Mouse (Mus musculus) liver, embryonic 13.5 days (tissue): ENCODE measurements around the gene Kmt2e. TPM values are rescaled to one million over a fixed set of nuclear protein-coding genes. Genes with fewer than 3 reads are reported as not detected.

ENCODE experiments used
- ATAC-seq: fragments of 200-750 bp; cut with Nextera tagmentation; 2 replicates; pipeline ENCODE4 v1.8.0; 2017; ENCODE audit warnings: low read depth, mild to moderate bottlenecking, moderate number of reproducible peaks, moderate library complexity
- DNase-seq: peaks from one replicate; pipeline ENCODE4 v3.0.0; 2022
- H3K27ac ChIP-seq: fragments of 300-500 bp; sonication (generic); 2 replicates; pipeline ENCODE4 v1.5.1; 2015; ENCODE audit warnings: moderate library complexity, mild to moderate bottlenecking, inconsistent platforms
- H3K27me3 ChIP-seq: fragments of 300-500 bp; sonication (generic); 2 replicates; pipeline ENCODE4 v1.6.1; 2015; ENCODE audit warnings: mild to moderate bottlenecking, inconsistent platforms
- H3K36me3 ChIP-seq: fragments of 300-500 bp; sonication (generic); 2 replicates; pipeline ENCODE4 v1.6.1; 2015; ENCODE audit warnings: mild to moderate bottlenecking, inconsistent platforms
- H3K4me1 ChIP-seq: fragments of 300-500 bp; sonication (generic); replicated peaks from 2 replicates; pipeline ENCODE4 v1.6.1; 2015; ENCODE audit warnings: inconsistent platforms
- H3K4me2 ChIP-seq: fragments of 300-500 bp; sonication (generic); 2 replicates; pipeline ENCODE4 v1.6.1; 2015; ENCODE audit warnings: inconsistent platforms, mild to moderate bottlenecking, moderate library complexity
- H3K4me3 ChIP-seq: fragments of 300-500 bp; sonication (generic); replicated peaks from 2 replicates; pipeline ENCODE4 v1.5.1; 2015; ENCODE audit warnings: mild to moderate bottlenecking, inconsistent platforms
- H3K9ac ChIP-seq: fragments of 300-500 bp; sonication (generic); 2 replicates; pipeline ENCODE4 v1.6.1; 2015; ENCODE audit warnings: mild to moderate bottlenecking, inconsistent platforms
- H3K9me3 ChIP-seq: fragments of 300-500 bp; sonication (generic); replicated peaks from 2 replicates; pipeline ENCODE4 v1.6.1; 2016; ENCODE audit warnings: inconsistent platforms
- WGBS: fragments of 180-500 bp; shearing (Covaris S2); methylation state at CpG from one replicate; pipeline ENCODE4 v1.1.7; 2015; ENCODE audit not compliant: insufficient replicate concordance; 5-methylcytosine and 5-hydroxymethylcytosine counted together
- polyA plus RNA-seq: library from polyadenylated mRNA; unstranded; fragments of >200 nt; fragmentation: Nextera tagmentation; extraction: Ambion mirVana; gene quantifications from 2 replicates; pipeline ENCODE4 v1.2.1, GENCODE M21; 2015

The Kmt2e gene
- polyA plus RNA-seq, 1 experiment from 2014 or later, result 37.1 TPM

- ATAC-seq (no peak), DNase-seq (no peak)
- H3K4me2 ChIP-seq, result no peak overlapping the region
- no peak overlapping the region for H3K4me3 ChIP-seq
- H3K9ac ChIP-seq, result no peak overlapping the region
- no peaks in the 10 kb centered on the region for H3K4me1 ChIP-seq
- no peak overlapping the region for H3K27ac ChIP-seq
- no peaks in the 10 kb centered on the region for H3K27me3 ChIP-seq
- WGBS, result 78% methylated on average over 3 of the region's 3 CpGs
- no peaks in the 10 kb centered on the region for H3K9me3 ChIP-seq
- H3K36me3 ChIP-seq, result peaks cover 38% of the 10 kb centered on the region
These were observed 71.3 kb downstream of the Kmt2e start for GRCm38 (mm10) chr5:23505578-23505977.

DNA sequence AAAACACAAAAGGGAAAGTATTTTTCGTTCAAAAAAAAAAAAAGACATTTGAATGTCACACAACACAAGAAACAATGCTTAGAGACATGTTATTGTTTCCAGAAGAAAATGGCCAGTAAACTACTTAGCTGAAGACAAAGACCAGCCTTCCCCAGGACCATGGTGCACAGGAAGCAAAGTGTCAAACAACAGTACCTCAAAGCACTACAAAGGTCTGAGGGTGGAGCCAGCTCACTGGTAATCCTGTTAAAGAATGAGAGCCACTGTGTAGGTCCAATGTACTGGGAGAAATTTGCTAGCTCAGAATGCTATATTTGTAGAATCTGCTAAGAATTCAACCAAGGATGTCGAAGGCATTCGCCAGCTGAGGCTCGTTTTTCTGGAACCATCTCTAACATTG, 73.0 kb downstream of the Kmt2e start:
- no peak overlapping the region for H3K4me3 ChIP-seq
- 78% methylated on average over 4 of the region's 4 CpGs for WGBS
- no peak for ATAC-seq
- no peaks in the 10 kb centered on the region for H3K9me3 ChIP-seq
- H3K36me3 ChIP-seq, result peaks cover 22% of the 10 kb centered on the region
- no peaks in the 10 kb centered on the region for H3K4me1 ChIP-seq
- DNase-seq, result no peak
- no peak overlapping the region for H3K4me2 ChIP-seq
- H3K9ac ChIP-seq, result no peak overlapping the region
- no peak overlapping the region for H3K27ac ChIP-seq
- H3K27me3 ChIP-seq, result no peaks in the 10 kb centered on the region

GRCm38 (mm10) chr5:23508630-23509029, 74.4 kb downstream of the Kmt2e start:
- ATAC-seq, result no peak
- H3K4me3 ChIP-seq, result no peak overlapping the region
- no peaks in the 10 kb centered on the region for H3K4me1 ChIP-seq
- H3K27ac ChIP-seq, result no peak overlapping the region
- H3K9ac ChIP-seq, result no peak overlapping the region
- no peak overlapping the region for H3K4me2 ChIP-seq
- WGBS, result 85% methylated on average over 6 of the region's 6 CpGs
- H3K27me3 ChIP-seq, result no peaks in the 10 kb centered on the region
- H3K36me3 ChIP-seq, result peaks cover 16% of the 10 kb centered on the region
- no peaks in the 10 kb centered on the region for H3K9me3 ChIP-seq
- no peak for DNase-seq

- H3K27ac ChIP-seq, result no peak overlapping the region
- H3K9ac ChIP-seq, result no peak overlapping the region
- no peak overlapping the region for H3K4me2 ChIP-seq
- DNase-seq (no peak), ATAC-seq (no peak)
- no peak overlapping the region for H3K4me3 ChIP-seq
- WGBS, result 91% methylated on average over 5 of the region's 5 CpGs
- H3K4me1 ChIP-seq, result no peaks in the 10 kb centered on the region
- H3K36me3 ChIP-seq, result 0 out of 2 replicates have a peak, but pooled peaks cover 7% of the 10 kb centered on the region
- no peaks in the 10 kb centered on the region for H3K27me3 ChIP-seq
- H3K9me3 ChIP-seq, result no peaks in the 10 kb centered on the region
These were observed 77.2 kb downstream of the Kmt2e start for GRCm38 (mm10) chr5:23511456-23511855.

GRCm38 (mm10) chr5:23512556-23512955, 78.3 kb downstream of the Kmt2e start:
- Histone ChIP-seq H3K9me3 (no peaks in the 10 kb centered on the region), H3K4me1 (no peaks in the 10 kb centered on the region), H3K9ac (no peak overlapping the region), H3K36me3 (0 out of 2 replicates have a peak, but pooled peaks cover 7% of the 10 kb centered on the region), H3K4me3 (no peak overlapping the region), H3K27ac (no peak overlapping the region), H3K4me2 (no peak overlapping the region), H3K27me3 (no peaks in the 10 kb centered on the region)
- no peak for ATAC-seq
- 84% methylated on average over 7 of the region's 7 CpGs for WGBS
- DNase-seq, result no peak

- WGBS, result 85% methylated on average over 13 of the region's 13 CpGs
- no peak for DNase-seq
These were observed 79.2 kb downstream of the Kmt2e start for GRCm38 (mm10) chr5:23513468-23513867.

DNA sequence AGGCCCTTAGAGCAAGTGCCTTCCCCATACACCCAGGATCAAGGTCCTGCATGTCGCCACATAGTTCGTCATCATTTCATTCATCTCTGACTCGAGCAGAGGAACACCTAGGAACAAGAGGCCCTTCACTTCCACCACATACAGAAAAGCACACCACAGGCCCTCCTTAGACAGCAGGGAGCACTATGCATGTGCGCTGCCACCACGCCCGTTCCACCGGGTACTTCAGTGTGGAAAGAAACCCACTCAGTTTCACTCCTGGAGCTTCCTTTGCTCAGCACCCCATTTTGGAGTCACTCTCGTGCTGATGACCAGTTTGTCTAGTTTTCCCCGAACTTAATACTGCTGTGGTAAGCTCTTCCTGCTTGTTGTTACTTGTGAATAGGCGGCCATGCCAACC, 80.8 kb downstream of the Kmt2e start:
- no peaks in the 10 kb centered on the region for H3K9me3 ChIP-seq
- no peak overlapping the region for H3K4me3 ChIP-seq
- no peaks in the 10 kb centered on the region for H3K27me3 ChIP-seq
- 73% methylated on average over 10 of the region's 10 CpGs for WGBS
- H3K36me3 ChIP-seq, result 0 out of 2 replicates have a peak, but pooled peaks cover 7% of the 10 kb centered on the region
- H3K27ac ChIP-seq, result no peak overlapping the region
- ATAC-seq, result no peak
- H3K4me2 ChIP-seq, result no peak overlapping the region
- H3K4me1 ChIP-seq, result peaks cover 4% of the 10 kb centered on the region; the same call in 1 of the 2 replicates
- no peak for DNase-seq
- H3K9ac ChIP-seq, result no peak overlapping the region

More at GRCm38 (mm10) chr5:23513468-23513867, 79.2 kb downstream of the Kmt2e start:
- no peaks in the 10 kb centered on the region for H3K9me3 ChIP-seq
- no peak overlapping the region for H3K9ac ChIP-seq
- no peak overlapping the region for H3K27ac ChIP-seq
- no peak overlapping the region for H3K4me2 ChIP-seq
- no peak overlapping the region for H3K4me3 ChIP-seq
- H3K4me1 ChIP-seq, result no peaks in the 10 kb centered on the region; the same call in 1 of the 2 replicates
- H3K27me3 ChIP-seq, result no peaks in the 10 kb centered on the region
- 0 out of 2 replicates have a peak, but pooled peaks cover 7% of the 10 kb centered on the region for H3K36me3 ChIP-seq
- ATAC-seq, result no peak

DNA sequence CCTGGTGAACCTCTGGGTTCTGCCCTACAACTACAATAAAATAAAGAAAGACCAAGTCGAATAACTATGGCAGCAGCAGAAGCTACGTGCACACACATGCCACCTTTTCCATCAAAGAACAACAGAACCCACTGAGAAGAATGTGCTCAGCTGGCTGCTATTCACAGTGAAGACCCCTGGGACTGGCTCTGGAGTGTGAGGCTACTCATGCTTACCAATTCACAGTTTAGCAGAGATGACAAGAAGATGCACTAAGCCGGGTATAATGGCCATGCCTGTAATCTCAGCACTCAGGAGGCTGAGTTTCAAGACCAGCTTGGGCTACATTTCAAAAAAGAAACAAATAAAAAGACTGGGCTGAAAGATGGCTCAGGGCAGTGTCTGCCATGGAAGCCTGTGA, 82.7 kb downstream of the Kmt2e start:
- H3K4me3 ChIP-seq, result no peak overlapping the region
- no peak for ATAC-seq
- no peaks in the 10 kb centered on the region for H3K9me3 ChIP-seq
- no peaks in the 10 kb centered on the region for H3K27me3 ChIP-seq
- 0 out of 2 replicates have a peak, but pooled peaks cover 7% of the 10 kb centered on the region for H3K36me3 ChIP-seq
- 70% methylated on average over 3 of the region's 3 CpGs for WGBS
- H3K9ac ChIP-seq, result no peak overlapping the region
- H3K27ac ChIP-seq, result no peak overlapping the region
- peaks cover 4% of the 10 kb centered on the region; the same call in 1 of the 2 replicates for H3K4me1 ChIP-seq
- H3K4me2 ChIP-seq, result no peak overlapping the region
- no peak for DNase-seq

- no peak for ATAC-seq
- Histone ChIP-seq H3K27me3 (no peaks in the 10 kb centered on the region), H3K27ac (no peak overlapping the region), H3K4me2 (no peak overlapping the region), H3K36me3 (0 out of 2 replicates have a peak, but pooled peaks cover 7% of the 10 kb centered on the region), H3K9ac (no peak overlapping the region), H3K4me3 (no peak overlapping the region), H3K4me1 (peaks cover 4% of the 10 kb centered on the region; the same call in 1 of the 2 replicates), H3K9me3 (no peaks in the 10 kb centered on the region)
- 74% methylated on average over 4 of the region's 4 CpGs for WGBS
- DNase-seq, result no peak
These were observed 83.6 kb downstream of the Kmt2e start for GRCm38 (mm10) chr5:23517839-23518238.

GRCm38 (mm10) chr5:23518673-23519072, 84.4 kb downstream of the Kmt2e start:
- H3K4me2 ChIP-seq, result no peak overlapping the region
- 0 out of 2 replicates have a peak, but pooled peaks cover 3% of the 10 kb centered on the region for H3K36me3 ChIP-seq
- no peak overlapping the region for H3K27ac ChIP-seq
- 75% methylated on average over 3 of the region's 3 CpGs for WGBS
- H3K4me1 ChIP-seq, result peaks cover 4% of the 10 kb centered on the region; the same call in 1 of the 2 replicates
- H3K4me3 ChIP-seq, result no peak overlapping the region
- DNase-seq, result no peak
- ATAC-seq, result no peak
- no peak overlapping the region for H3K9ac ChIP-seq
- no peaks in the 10 kb centered on the region for H3K9me3 ChIP-seq
- H3K27me3 ChIP-seq, result no peaks in the 10 kb centered on the region

- no peaks in the 10 kb centered on the region for H3K9me3 ChIP-seq
- H3K4me2 ChIP-seq, result no peak overlapping the region
- peaks cover 4% of the 10 kb centered on the region; the same call in 1 of the 2 replicates for H3K4me1 ChIP-seq
- no peaks in the 10 kb centered on the region for H3K27me3 ChIP-seq
- H3K36me3 ChIP-seq, result peaks cover 7% of the 10 kb centered on the region; the same call in 1 of the 2 replicates
- H3K27ac ChIP-seq, result no peak overlapping the region
- H3K9ac ChIP-seq, result no peak overlapping the region
- DNase-seq (no peak), ATAC-seq (no peak)
- H3K4me3 ChIP-seq, result no peak overlapping the region
- WGBS, result 83% methylated on average over 3 of the region's 3 CpGs
These were observed 85.4 kb downstream of the Kmt2e start for GRCm38 (mm10) chr5:23519679-23520078.

DNA sequence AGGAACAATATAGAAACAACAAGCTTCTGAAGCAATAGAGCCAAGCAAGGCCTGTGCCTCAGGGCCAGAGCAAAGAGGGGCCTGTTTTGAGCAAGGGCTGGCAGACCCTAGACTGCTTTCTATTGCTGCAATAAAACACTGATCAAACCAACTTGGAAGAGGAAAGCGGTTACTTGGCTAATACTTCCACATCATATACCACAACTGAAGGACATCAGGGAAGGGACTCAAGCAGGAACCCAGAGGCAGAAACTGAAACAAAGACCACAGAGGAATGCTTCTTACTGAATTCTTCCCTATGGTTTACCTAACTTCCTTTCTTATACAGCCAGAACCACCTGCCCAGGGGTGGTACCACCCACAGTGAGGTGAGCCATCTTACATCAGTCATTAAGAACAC, 87.4 kb downstream of the Kmt2e start:
- Histone ChIP-seq H3K27me3 (no peaks in the 10 kb centered on the region), H3K9me3 (no peaks in the 10 kb centered on the region), H3K9ac (no peak overlapping the region), H3K4me1 (peaks cover 4% of the 10 kb centered on the region; the same call in 1 of the 2 replicates), H3K27ac (no peak overlapping the region), H3K36me3 (peaks cover 11% of the 10 kb centered on the region; the same call in 1 of the 2 replicates), H3K4me2 (no peak overlapping the region), H3K4me3 (no peak overlapping the region)
- 81% methylated on average over 1 of the region's 1 CpGs for WGBS
- ATAC-seq (no peak), DNase-seq (no peak)
